Mouse (Mus musculus) 416B (cell line): ENCODE measurements around the gene Neb.

Experiments used
- DNase-seq: peaks from one replicate; pipeline ENCODE4 v3.0.0; 2011; ENCODE audit warnings: low read depth

Gene Neb

DNA sequence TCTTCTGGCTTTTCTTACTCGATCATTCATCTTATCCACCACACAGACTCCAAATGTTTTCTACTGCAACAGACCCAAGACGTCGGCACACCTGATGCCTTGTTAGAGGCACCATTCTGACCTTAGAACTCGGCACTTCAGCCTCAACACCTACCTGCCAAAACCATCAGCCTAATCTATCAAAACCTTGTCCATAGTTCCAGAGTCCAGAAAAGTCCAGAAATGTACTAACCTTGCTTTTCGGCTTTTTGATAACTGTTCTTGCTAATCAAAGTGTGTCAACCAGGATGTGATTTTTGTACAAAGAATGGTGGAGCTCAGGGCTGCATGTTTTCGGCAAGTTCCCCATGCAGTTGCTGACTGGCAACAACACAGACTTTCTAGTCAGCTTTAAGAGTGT lies 3.6 kb downstream of the Neb start:
- no peak for DNase-seq

- DNase-seq = no peak
These were observed 5.8 kb downstream of the Neb start for GRCm38 (mm10) chr2:52372480-52372879.

DNA sequence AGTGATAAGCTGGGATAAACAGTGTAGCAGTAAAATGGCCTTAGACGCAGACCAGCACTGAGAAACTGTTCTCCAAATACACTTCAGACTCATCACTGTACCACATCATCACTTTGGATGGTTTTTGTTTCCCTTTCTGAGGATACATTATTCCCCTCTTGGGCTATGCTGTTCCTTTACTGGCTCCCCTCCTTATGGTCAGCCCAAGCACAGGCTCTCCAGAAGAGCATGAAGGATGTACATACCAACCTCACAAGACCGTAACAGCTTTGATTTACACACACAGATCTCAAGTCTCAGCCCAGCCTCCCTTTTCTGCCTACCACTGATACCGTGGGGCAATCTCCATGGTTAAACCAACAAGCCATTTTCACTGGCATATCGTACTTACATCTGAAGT lies 6.2 kb downstream of the Neb start:
- DNase-seq = no peak

DNA sequence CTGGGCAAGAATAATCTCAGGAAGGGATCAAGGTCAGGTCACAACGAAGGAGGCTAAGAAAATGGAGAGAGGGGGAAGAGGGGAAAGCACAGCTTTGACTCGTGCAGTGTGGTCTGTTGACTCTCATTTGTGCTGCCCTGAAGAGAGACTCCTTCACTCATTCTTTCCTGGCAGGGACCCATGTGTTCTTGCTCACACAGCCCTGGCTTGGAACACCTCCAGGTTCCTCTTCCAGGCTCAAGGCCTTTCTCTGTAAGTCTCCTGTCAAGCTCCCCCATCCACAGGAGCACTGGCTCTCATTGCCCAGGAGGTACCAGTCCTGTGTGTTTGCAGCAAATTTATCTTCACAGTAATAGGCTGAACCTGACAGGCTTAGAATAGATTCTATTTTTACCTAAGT lies 7.2 kb downstream of the Neb start:
- no peak for DNase-seq

GRCm38 (mm10) chr2:52369622-52370021 lies 8.7 kb downstream of the Neb start:
- DNase-seq = no peak

GRCm38 (mm10) chr2:52367665-52368064 lies 10.6 kb downstream of the Neb start:
- DNase-seq = no peak

DNA sequence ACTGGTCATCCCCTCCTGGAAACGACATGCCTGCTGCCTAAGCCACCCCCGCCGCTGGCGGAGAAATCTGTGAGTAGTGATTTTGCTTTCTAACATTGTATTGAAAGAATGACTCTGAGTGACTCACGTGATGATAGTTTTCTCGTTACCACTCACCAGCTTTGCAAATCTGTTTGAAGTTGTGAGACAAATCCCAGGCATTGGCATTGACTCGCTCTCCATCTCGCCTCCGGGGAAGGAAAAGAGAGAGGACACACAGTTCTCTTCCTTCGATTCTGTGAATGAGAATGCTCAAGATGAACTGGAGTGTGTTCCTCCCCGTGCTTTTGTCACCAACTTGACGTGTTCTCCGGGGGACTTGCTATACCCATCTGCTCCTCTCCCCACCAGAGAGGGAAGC lies 11.0 kb downstream of the Neb start:
- DNase-seq = no peak

- DNase-seq = no peak
These were observed 17.2 kb downstream of the Neb start for GRCm38 (mm10) chr2:52361086-52361485.

DNA sequence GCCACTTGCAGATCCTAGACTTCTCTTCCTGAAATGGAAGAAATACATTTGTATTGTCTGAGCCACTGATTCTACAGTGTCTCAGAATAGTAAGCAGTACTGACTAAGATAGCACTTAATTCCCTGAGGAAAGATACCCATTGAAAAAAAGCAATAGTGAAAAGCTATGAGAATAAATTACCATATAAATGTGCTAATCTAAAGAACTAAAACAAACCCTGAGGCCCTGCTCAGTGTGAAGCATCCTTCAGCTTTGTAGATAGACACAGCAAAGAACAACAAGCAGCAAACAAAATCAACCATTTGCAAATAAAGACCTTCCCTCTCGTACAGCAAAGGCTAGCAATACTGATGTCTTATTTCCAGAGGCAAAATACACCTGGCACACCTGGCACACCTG lies 18.6 kb downstream of the Neb start:
- DNase-seq = no peak

DNA sequence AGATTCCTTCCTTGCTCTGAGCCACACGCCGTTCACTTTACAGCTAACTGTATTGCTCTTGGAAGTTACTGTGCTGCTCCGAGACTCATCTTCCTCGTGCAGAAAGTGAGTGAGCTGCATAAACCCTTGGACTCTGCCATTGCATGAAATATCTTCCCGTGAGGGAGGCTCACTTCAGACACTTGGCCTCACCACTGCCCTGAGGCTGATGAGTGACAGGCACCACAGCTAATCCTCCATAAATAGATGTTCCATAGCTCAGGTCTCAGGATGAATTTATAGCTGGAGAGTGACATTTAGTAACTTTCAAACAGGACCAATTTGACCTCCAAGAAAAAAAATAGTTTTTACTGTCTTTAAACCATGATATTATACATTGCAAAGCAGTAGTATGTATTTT lies 20.1 kb downstream of the Neb start:
- DNase-seq = no peak

DNA sequence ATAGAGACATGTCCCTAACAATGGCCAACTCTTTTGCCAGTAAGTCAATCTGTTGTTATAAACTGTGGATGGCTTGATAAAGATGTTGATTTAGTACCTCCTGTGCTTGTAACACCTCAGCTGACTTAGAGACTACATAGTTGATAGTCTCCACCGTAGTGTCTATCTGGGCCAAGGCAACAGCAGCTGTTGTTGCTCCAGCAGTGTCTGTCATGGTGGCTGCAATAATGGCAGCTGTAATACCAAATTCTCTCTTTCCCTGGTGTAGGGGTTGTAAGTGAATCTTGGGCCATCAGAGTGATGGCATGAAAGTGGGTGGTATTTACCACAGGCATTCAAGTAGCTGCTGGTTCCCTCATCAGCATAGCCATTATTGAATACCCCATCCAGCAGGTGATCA lies 27.2 kb downstream of the Neb start:
- no peak for DNase-seq

GRCm38 (mm10) chr2:52340990-52341389 lies 37.3 kb downstream of the Neb start:
- DNase-seq = no peak

DNA sequence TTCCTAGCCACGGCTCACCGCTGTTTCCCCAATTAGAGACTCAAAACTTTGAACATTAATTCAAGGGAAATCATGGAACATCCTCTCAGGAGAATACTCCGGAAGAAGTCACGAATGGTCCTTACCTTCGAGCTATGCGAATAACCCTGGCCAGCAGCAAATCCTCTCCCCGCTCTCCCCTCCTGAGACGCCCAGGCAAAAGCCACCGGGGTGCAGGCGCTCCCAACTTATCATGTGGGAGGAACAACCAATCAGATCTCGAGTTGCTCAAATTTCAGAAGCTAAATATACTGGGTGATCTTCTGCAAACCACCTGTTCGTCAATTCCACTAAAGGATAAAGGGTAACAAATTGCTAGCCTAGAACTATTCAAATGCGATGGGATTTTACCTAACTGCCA lies 42.7 kb downstream of the Neb start:
- DNase-seq = no peak

GRCm38 (mm10) chr2:52335087-52335486 lies 43.2 kb downstream of the Neb start:
- DNase-seq = no peak

DNA sequence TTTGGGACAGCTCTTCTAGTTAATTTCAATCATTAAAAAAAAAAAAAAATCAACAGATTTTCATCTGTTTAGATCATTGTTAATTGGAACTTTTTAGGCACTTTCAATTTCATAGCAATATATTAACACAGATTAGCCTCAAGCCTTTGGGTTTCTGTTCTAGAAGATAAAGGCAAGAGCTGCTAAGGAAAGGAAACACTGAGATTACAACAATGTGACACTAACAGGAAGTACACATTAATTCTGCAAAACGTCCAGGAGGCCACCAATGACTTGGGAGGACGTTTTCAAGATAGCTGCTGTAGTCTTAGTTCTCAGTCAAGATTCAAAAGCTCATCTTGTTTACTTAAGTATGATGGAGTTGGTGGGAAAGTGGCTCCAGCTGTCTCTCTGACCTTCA lies 44.7 kb downstream of the Neb start:
- no peak for DNase-seq

DNA sequence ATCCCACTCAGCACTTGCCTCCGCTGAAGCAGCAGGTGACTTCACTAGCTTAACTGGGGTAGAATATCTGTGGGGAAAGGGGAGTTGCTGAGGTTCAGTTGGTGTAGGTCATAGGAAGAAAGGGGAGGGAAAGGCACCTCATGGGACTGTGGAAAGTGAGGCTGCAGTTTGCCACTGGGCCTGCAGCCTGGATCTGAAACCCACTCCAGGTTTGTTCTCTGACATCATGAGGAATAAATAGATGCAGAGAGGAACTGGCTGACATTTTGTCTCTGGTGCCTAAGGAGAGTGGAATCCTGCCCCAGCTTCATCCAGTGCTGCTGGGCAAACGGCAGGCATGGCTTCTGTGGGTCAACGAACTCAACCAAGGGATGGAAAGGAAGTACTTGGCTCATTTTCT lies 46.5 kb downstream of the Neb start:
- DNase-seq = no peak

GRCm38 (mm10) chr2:52327244-52327815 lies 50.9 kb downstream of the Neb start:
- DNase-seq = no peak

- DNase-seq = no peak
These were observed 56.4 kb downstream of the Neb start for GRCm38 (mm10) chr2:52321866-52322265.

GRCm38 (mm10) chr2:52320175-52320574 lies 58.1 kb downstream of the Neb start:
- no peak for DNase-seq

DNA sequence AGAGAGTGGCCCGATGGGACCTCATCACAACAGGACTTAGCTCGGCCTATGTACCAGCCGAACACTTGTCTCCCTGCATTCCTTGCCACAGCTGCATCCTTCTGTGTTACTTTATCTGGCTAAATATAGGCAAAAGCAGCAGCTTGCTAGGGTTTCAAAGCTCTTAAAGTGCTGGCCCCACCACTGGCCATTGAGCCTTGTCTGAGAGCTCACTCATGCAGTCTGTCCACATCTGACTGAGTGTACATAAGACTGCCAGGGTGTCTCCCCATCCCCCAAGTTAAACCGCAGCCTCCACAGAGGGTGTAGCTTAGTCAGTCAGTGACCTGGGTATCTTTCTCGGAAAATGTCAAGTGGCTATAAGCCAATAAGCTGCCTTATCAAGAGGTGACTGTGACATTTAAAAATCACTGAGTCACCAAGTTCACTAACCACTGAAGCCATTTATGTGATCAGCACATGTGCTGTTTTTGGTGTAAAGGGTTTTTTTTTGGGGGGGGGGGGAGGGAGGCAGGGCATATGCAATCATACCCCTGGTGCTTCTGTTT lies 59.2 kb downstream of the Neb start:
- DNase-seq = peak; percentile 91

DNA sequence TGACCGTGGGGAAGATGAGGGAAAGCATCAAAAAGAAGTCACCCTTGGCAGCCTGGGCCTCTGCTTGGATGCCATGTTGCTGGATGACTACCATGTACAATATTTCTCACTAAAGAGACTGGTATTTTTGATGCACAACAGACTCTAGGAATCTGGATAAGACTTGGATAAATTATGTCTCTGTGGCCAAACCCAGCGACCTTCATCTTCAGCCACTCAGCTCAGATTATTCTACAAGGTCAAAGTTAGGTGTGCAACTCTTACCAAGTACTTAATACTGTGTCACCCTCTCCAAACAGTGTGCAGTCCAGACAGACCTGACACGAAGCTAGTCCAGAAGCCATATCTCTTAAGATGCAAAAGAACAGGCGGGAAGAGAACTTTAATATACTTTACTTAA lies 60.8 kb downstream of the Neb start:
- no peak for DNase-seq

GRCm38 (mm10) chr2:52315737-52316136 lies 62.5 kb downstream of the Neb start:
- peak; percentile 45 for DNase-seq

- DNase-seq = no peak
These were observed 63.1 kb downstream of the Neb start for GRCm38 (mm10) chr2:52314922-52315730.

DNA sequence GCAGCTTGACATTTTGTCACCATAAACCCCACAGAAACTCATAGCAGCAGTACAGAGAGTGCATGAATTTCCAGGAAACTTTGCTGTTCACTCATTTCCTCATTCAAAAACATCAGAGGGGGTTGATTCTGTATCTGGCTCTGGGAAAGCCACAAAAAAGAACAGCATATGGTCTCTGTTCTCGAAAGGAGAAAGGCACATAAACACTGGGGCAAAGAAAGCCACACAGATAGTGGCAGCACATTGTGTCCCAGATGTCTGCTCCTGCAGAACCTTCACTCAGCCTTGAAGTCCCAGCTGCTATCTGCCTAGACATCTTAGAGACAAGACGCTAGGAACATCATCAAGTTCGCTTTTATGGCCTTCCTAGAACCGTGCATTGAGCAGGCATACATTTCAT lies 67.5 kb downstream of the Neb start:
- no peak for DNase-seq
